Mouse (Mus musculus) intestine, embryonic 16.5 days (tissue): ENCODE measurements at regions not wholly inside any gene's neighbourhood (a gene's known extent, or its start where the extent isn't known, plus 50 kb on each side); places are given as distances from the start of the nearest gene placed in this dataset.

Experiments
- ATAC-seq: fragments of 200-750 bp; cut with Nextera tagmentation; 2 replicates; pipeline ENCODE4 v1.8.0; 2017; ENCODE audit warnings: moderate TSS enrichment, moderate library complexity
- H3K27ac ChIP-seq: fragments of 300-500 bp; sonication (generic); 2 replicates; pipeline ENCODE4 v1.5.1; 2014; ENCODE audit warnings: mild to moderate bottlenecking, low read length
- H3K27me3 ChIP-seq: fragments of 300-500 bp; sonication (generic); replicated peaks from 2 replicates; pipeline ENCODE4 v1.6.1; 2014; ENCODE audit warnings: low read length, control low read depth, mixed read lengths; ENCODE audit not compliant: control insufficient read depth, insufficient read depth
- H3K36me3 ChIP-seq: fragments of 300-500 bp; sonication (generic); 2 replicates; pipeline ENCODE4 v1.6.1; 2014; ENCODE audit warnings: low read length, control low read depth; ENCODE audit not compliant: control insufficient read depth, insufficient read depth
- H3K4me1 ChIP-seq: fragments of 300-500 bp; sonication (generic); 2 replicates; pipeline ENCODE4 v1.6.1; 2014; ENCODE audit warnings: low read length, control low read depth, mixed read lengths; ENCODE audit not compliant: control insufficient read depth, insufficient read depth
- H3K4me2 ChIP-seq: fragments of 300-500 bp; sonication (generic); 2 replicates; pipeline ENCODE4 v1.6.1; 2014; ENCODE audit warnings: low read depth, low read length, control low read depth
- H3K4me3 ChIP-seq: fragments of 300-500 bp; sonication (generic); 2 replicates; pipeline ENCODE4 v1.5.1; 2014; ENCODE audit warnings: mild to moderate bottlenecking, low read length
- H3K9ac ChIP-seq: fragments of 300-500 bp; sonication (generic); 2 replicates; pipeline ENCODE4 v1.6.1; 2014; ENCODE audit warnings: low read depth, low read length
- H3K9me3 ChIP-seq: fragments of 300-500 bp; sonication (generic); 2 replicates; pipeline ENCODE4 v1.6.1; 2016; ENCODE audit warnings: low read length, control low read depth; ENCODE audit not compliant: control insufficient read depth
- WGBS: fragments of 180-500 bp; shearing (Covaris S2); extraction: QIAGEN DNeasy Blood & Tissue Kit; methylation state at CpG from one replicate; pipeline ENCODE4 v1.1.7; 2014; 5-methylcytosine and 5-hydroxymethylcytosine counted together

DNA sequence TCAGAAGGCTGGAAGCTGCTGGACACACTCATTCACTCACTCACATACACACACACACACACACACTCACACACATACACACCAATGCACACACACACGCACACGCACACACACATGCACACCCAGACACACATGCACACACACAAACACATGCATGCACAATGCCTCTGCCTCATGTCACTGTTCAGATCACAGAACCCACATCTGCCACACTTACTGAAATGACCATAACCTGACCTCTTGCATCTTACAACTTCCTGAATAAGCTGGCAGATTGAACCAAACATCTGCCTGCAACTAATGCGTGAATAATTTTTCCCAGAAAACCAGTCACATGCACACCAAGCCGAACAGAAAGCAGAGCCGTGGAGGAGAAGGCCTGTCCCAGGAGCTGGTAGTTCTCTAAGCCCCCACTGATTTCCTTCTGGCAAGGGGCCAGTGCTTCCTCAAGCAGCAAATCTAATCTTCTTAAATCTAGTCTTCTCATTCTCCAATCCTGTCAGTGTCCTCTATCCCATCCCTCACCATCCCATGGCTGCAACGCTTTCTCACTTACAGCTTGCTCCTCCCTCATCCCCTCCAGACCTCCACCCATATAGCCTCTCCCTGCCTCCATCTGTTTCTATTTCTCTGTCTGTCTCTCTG is 51.1 kb upstream of the Mbnl2 start:
- Histone ChIP-seq H3K27ac (no peak overlapping the region), H3K36me3 (no peaks in the 10 kb centered on the region), H3K9ac (no peak overlapping the region), H3K4me3 (no peak overlapping the region), H3K9me3 (no peaks in the 10 kb centered on the region), H3K4me1 (peaks cover 7% of the 10 kb centered on the region; the same call in 1 of the 2 replicates), H3K27me3 (no peaks in the 10 kb centered on the region), H3K4me2 (no peak overlapping the region)
- peak; percentile 72 for ATAC-seq
- WGBS, result 44% methylated on average over 6 of the region's 6 CpGs

DNA sequence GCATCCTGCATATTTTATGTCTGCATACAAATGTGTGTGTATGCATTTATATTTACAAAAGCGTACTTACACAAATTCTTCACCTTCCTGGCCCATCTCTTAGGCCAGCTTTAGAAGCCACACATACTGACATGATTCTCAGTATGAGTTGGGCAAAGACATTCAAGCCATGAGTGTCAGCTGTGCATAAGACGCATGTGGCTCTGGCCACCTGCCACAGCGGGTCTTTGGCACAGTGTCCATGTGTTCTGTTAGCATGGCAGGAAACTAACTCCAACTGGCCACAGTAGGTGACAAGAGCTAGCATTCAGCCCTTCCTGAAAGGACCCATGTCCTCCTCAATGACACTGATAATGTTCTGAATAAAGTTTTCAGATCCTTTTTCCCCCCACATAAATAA is 49.8 kb upstream of the Mbnl2 start:
- Histone ChIP-seq H3K4me1 (peaks cover 7% of the 10 kb centered on the region; the same call in 1 of the 2 replicates), H3K27ac (no peak overlapping the region), H3K4me2 (no peak overlapping the region), H3K36me3 (no peaks in the 10 kb centered on the region), H3K4me3 (no peak overlapping the region), H3K27me3 (no peaks in the 10 kb centered on the region), H3K9me3 (no peaks in the 10 kb centered on the region), H3K9ac (no peak overlapping the region)
- ATAC-seq, result no peak
- WGBS, result 91% methylated on average over 3 of the region's 3 CpGs
